Mouse (Mus musculus) lung, embryonic 15.5 days (tissue): ENCODE results near the gene Efna3. TPM values are rescaled to one million over a fixed set of nuclear protein-coding genes. Genes with fewer than 3 reads are reported as not detected.

ENCODE experiments used
- ATAC-seq: fragments of 200-750 bp; cut with Nextera tagmentation; 2 replicates; pipeline ENCODE4 v1.8.0; 2017; ENCODE audit warnings: moderate number of reproducible peaks, borderline replicate concordance; ENCODE audit not compliant: low FRiP score, low TSS enrichment; ENCODE audit errors: extremely low read depth
- H3K27ac ChIP-seq: fragments of 300-500 bp; sonication (generic); 2 replicates; pipeline ENCODE4 v1.5.1; 2015; ENCODE audit warnings: moderate library complexity, mild to moderate bottlenecking, inconsistent platforms
- H3K27me3 ChIP-seq: fragments of 300-500 bp; sonication (generic); 2 replicates; pipeline ENCODE4 v1.6.1; 2015; ENCODE audit warnings: inconsistent platforms
- H3K36me3 ChIP-seq: fragments of 300-500 bp; sonication (generic); 2 replicates; pipeline ENCODE4 v1.6.1; 2015; ENCODE audit warnings: inconsistent platforms
- H3K4me1 ChIP-seq: fragments of 300-500 bp; sonication (generic); 2 replicates; pipeline ENCODE4 v1.6.1; 2015; ENCODE audit warnings: inconsistent platforms
- H3K4me2 ChIP-seq: fragments of 300-500 bp; sonication (generic); 2 replicates; pipeline ENCODE4 v1.6.1; 2015; ENCODE audit warnings: inconsistent platforms, mild to moderate bottlenecking, moderate library complexity
- H3K4me3 ChIP-seq: fragments of 300-500 bp; sonication (generic); 2 replicates; pipeline ENCODE4 v1.5.1; 2015; ENCODE audit warnings: mild to moderate bottlenecking, inconsistent platforms
- H3K9ac ChIP-seq: fragments of 300-500 bp; sonication (generic); 2 replicates; pipeline ENCODE4 v1.6.1; 2015; ENCODE audit warnings: inconsistent platforms
- H3K9me3 ChIP-seq: fragments of 300-500 bp; sonication (generic); 2 replicates; pipeline ENCODE4 v1.6.1; 2016; ENCODE audit warnings: inconsistent platforms
- WGBS: fragments of 180-500 bp; shearing (Covaris S2); methylation state at CpG from one replicate; pipeline ENCODE4 v1.1.7; 2015; 5-methylcytosine and 5-hydroxymethylcytosine counted together
- polyA plus RNA-seq: library from polyadenylated mRNA; unstranded; fragments of >200 nt; fragmentation: Nextera tagmentation; extraction: Ambion mirVana; gene quantifications from 2 replicates; pipeline ENCODE4 v1.2.1, GENCODE M21; 2015

Efna3 gene
- polyA plus RNA-seq, 1 experiment from 2014 or later: 5.8 TPM

DNA sequence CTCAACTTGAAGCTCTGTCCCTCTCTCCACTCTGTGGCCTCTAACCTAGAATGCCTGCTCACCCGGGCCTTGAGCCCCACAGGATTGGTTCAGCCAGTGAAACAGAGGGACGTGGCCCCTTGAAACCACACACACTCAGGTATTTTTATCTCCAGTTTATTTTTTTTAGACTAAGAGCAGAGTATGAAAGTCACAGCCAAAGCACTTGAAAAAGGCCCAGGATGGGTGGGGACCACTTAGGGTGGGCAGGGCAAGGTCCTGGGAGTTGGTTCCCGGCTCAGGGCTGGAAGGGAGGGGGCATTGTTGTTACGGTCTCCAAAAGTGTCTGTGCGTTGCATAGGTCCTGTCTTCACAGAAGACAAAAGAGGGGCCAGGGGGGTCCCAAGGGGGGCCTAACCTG, 8.4 kb downstream of the Efna3 start:
- Histone ChIP-seq H3K27ac (peak overlapping the region; percentile 86), H3K4me2 (peak overlapping the region; percentile 82), H3K36me3 (no peaks in the 10 kb centered on the region), H3K9me3 (no peaks in the 10 kb centered on the region), H3K9ac (no peak overlapping the region), H3K27me3 (peaks cover 24% of the 10 kb centered on the region), H3K4me1 (peaks cover 34% of the 10 kb centered on the region), H3K4me3 (no peak overlapping the region)
- WGBS: 40% methylated on average over 5 of the region's 5 CpGs
- peak; percentile 23 for ATAC-seq

DNA sequence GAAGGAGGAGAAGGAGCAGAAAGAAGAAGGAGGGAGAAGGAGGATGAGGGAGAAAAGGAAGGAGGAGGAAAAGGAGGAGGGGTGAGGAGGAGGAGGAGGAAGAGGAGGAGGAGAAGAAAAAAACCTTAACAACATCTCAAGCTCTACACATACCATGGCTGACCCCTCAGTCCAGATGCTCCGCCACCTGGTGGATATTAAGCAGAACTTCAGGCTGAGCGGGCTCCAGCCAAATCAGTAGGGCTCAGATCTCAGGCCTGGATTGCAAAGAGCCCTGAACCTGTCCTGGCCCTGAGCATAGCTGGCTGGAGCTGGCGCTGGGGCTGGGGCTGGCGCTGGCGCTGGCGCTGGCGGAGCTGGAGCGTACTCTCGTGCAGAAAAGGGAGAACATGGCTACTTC, 14.7 kb downstream of the Efna3 start:
- no peak overlapping the region for H3K9ac ChIP-seq
- no peak for ATAC-seq
- WGBS: 1% methylated on average over 9 of the region's 9 CpGs

DNA sequence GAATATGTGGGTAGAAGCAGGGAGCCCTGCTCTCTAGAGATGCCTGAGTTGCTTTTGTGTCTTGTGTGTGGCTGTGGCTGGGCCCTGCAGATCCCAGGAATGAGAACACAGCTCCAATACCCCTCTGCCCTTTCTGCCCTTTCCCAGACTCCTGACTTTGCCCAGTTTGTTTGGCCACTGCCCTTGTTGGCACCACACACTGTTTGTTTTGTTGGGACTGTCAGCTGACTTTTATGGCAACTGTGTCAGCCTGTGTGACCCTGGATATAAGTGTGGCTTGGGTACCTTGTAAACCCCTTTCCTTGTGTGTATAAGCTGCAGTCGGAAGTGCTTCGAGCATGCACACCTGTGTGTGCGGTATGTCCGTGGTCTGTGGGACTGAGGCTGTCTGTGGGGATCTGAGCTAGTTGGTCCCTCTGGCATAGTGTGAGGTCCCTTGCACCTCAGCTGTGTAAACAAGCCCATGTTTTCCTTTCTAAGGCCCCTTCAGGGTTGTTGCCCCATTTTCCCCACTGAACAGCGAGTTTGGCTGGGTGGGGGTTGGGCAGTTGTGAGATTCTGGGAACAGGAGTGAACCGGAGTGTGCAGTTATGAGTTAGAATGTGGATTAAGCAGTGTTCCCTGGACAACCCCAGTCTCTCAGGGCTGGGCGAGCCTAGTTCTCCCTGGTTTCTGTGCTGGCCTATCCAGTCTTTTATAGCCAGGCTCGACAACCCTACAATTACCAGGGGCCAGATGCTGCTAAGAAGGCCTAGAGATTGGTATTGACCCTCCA, 17.0 kb downstream of the Efna3 start:
- Histone ChIP-seq H3K27ac (peak overlapping the region; percentile 54), H3K27me3 (no peaks in the 10 kb centered on the region), H3K9ac (no peak overlapping the region), H3K36me3 (no peaks in the 10 kb centered on the region), H3K4me2 (no peak overlapping the region), H3K4me3 (no peak overlapping the region), H3K9me3 (no peaks in the 10 kb centered on the region), H3K4me1 (peaks cover 12% of the 10 kb centered on the region; the same call in 1 of the 2 replicates)
- 51% methylated on average over 8 of the region's 8 CpGs for WGBS
- 0 out of 2 replicates have a peak, but pooled peaks have one; percentile 35 for ATAC-seq

More for the DNA sequence above, 14.7 kb downstream of the Efna3 start:
- no peak overlapping the region for H3K4me3 ChIP-seq
- H3K9me3 ChIP-seq: no peaks in the 10 kb centered on the region
- no peaks in the 10 kb centered on the region for H3K36me3 ChIP-seq
- H3K27me3 ChIP-seq: no peaks in the 10 kb centered on the region
- H3K4me2 ChIP-seq: no peak overlapping the region
- peaks cover 12% of the 10 kb centered on the region; the same call in 1 of the 2 replicates for H3K4me1 ChIP-seq
- no peak overlapping the region for H3K27ac ChIP-seq

DNA sequence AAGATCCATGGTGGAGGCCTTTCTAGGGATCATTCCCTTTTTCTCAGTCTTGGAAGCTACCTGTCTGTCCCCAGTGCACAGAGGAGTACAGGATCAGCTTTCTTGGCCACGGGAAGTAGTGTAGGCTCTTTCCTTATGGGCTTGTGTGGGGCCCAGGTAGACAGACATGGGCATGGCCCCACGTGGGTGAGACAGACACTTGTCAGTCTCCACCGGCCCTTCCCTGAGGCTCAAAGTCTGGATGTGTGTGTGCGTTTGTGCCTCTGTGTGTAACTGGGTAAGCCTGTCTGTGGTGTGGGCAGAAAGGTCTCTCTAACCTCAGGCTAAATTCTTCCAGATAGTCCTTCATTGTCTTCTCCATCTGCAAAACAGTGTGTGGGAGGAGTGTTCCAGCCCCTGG, 17.7 kb downstream of the Efna3 start:
- WGBS: 58% methylated on average over 4 of the region's 4 CpGs
- no peak for ATAC-seq
- peak overlapping the region; percentile 54; the same call in 1 of the 2 replicates for H3K27ac ChIP-seq
- H3K4me1 ChIP-seq: peaks cover 13% of the 10 kb centered on the region
- no peaks in the 10 kb centered on the region for H3K9me3 ChIP-seq
- no peak overlapping the region for H3K4me3 ChIP-seq
- no peak overlapping the region for H3K4me2 ChIP-seq
- no peaks in the 10 kb centered on the region for H3K27me3 ChIP-seq
- H3K36me3 ChIP-seq: no peaks in the 10 kb centered on the region
- no peak overlapping the region for H3K9ac ChIP-seq

DNA sequence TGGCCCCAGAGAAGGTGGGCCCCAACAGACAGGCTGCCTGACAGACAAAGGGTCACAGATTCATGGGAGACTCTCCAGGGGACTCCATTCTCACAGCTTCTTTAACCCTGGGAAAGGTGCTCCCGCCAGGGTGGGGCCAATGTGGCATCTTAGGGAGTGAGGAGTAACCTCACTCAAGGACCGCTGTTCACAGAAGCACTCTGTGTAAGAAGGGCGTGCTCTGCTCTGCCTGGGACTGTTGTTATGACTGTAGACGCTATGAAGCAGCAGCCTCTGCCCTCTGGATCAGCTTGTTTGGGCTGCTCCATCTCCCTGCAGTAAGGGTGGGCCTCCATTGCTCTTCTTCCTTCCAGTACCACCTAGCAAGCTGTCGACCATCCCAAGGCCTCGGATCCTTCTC, 18.3 kb downstream of the Efna3 start:
- Histone ChIP-seq H3K9me3 (no peaks in the 10 kb centered on the region), H3K27ac (no peak overlapping the region), H3K4me3 (no peak overlapping the region), H3K36me3 (no peaks in the 10 kb centered on the region), H3K4me2 (no peak overlapping the region), H3K27me3 (no peaks in the 10 kb centered on the region), H3K4me1 (peaks cover 20% of the 10 kb centered on the region), H3K9ac (no peak overlapping the region)
- 44% methylated on average over 6 of the region's 6 CpGs for WGBS
- no peak for ATAC-seq

DNA sequence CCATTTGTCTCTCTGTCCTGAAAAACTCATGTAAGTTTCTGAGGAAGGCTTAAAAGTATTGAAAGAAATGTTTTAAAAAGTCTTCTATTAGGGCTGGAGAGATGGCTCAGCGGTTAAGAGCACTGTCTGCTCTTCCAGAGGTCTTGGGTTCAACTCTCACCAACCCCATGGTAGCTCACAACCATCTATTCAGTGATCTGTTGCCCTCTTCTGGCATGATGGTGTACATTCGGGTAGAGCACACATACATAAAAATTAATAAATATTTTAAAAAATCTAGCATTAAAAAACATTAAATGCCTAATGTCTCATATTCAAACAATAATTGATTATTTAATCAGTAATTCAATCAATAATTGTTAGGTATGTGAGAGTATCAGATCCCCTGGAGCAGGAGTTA, 22.3 kb downstream of the Efna3 start:
- Histone ChIP-seq H3K4me3 (no peak overlapping the region), H3K4me1 (peaks cover 19% of the 10 kb centered on the region), H3K4me2 (no peak overlapping the region), H3K9me3 (no peaks in the 10 kb centered on the region), H3K27me3 (no peaks in the 10 kb centered on the region), H3K27ac (no peak overlapping the region), H3K9ac (no peak overlapping the region), H3K36me3 (no peaks in the 10 kb centered on the region)
- 56% methylated on average over 2 of the region's 2 CpGs for WGBS
- no peak for ATAC-seq

DNA sequence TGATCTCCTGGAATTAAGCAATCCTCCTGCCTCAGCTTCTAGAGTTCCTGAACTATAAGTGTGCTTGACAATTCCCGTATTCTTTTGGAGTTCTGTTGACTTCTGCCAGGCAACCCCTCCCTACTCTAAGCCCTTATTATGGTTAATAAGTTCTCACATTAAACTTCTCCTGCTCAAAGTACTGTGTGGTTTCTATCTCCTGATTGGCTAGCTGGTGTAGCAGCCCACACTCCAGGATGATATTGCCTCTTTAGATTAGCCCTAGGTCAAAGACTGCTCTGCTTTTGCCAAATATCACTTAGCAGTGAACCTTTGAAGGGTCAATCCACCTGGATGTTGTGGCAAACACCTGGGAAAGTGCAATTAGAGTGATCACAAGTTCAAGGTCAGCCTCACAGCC, 22.7 kb downstream of the Efna3 start:
- H3K9ac ChIP-seq: 0 out of 2 replicates have a peak overlapping the region, but pooled peaks have one; percentile 14
- H3K9me3 ChIP-seq: no peaks in the 10 kb centered on the region
- H3K4me1 ChIP-seq: peaks cover 15% of the 10 kb centered on the region
- WGBS: 22% methylated on average over 1 of the region's 1 CpGs
- ATAC-seq: no peak
- H3K4me3 ChIP-seq: 0 out of 2 replicates have a peak overlapping the region, but pooled peaks have one; percentile 25
- H3K27ac ChIP-seq: no peak overlapping the region
- no peaks in the 10 kb centered on the region for H3K27me3 ChIP-seq
- peak overlapping the region; percentile 58 for H3K4me2 ChIP-seq
- no peaks in the 10 kb centered on the region for H3K36me3 ChIP-seq

DNA sequence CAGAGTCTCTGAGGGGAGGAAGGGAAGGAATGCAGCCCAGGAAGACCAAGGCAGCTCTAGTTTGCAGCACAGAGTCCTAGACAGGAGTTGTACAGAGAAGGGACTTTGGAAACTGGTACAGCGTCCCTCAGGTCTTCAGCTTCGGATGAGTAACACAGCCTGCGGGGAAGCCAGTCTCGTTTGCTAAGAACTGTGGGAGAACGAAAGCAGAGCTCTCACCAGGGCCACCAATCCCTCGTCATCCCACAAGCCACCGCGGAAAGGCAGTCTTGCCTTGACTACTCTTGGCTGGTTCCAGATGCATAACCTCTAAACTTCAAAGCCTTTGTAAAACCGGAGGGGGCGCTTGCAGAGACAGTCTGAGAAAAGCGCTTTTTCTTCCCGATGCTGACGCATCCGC, 23.3 kb downstream of the Efna3 start:
- 2% methylated on average over 14 of the region's 14 CpGs for WGBS
- peak; percentile 27; the same call in 1 of the 2 replicates for ATAC-seq
- no peaks in the 10 kb centered on the region for H3K9me3 ChIP-seq

DNA sequence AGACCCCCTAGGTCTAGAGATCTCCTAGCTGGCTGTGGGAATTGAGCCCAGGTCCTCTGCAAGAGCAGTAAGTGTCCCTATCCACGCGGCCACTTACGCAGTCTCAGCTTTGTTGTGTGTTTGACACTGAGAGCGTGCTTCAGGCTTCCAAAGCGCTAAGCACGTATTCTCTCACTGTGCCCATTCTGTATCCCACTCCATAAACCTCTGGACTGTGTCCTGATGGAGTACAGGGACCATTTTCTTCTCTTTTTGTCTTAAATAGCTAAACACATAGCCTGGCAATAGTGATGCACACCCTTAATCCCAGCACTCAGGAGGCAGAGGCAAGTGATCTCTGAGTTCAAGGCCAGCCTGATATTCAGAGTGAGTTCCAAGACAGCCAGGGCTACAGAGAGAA, 23.9 kb downstream of the Efna3 start:
- Histone ChIP-seq H3K4me2 (0 out of 2 replicates have a peak overlapping the region, but pooled peaks have one; percentile 58), H3K36me3 (no peaks in the 10 kb centered on the region), H3K9me3 (no peaks in the 10 kb centered on the region), H3K4me1 (peaks cover 11% of the 10 kb centered on the region), H3K27ac (no peak overlapping the region), H3K9ac (no peak overlapping the region), H3K27me3 (no peaks in the 10 kb centered on the region), H3K4me3 (no peak overlapping the region)
- no peak for ATAC-seq
- WGBS: 82% methylated on average over 6 of the region's 6 CpGs

More for the DNA sequence above, 23.3 kb downstream of the Efna3 start:
- Histone ChIP-seq H3K27ac (no peak overlapping the region), H3K36me3 (no peaks in the 10 kb centered on the region), H3K9ac (0 out of 2 replicates have a peak overlapping the region, but pooled peaks have one; percentile 14), H3K4me1 (peaks cover 14% of the 10 kb centered on the region), H3K27me3 (no peaks in the 10 kb centered on the region), H3K4me3 (peak overlapping the region; percentile 25), H3K4me2 (peak overlapping the region; percentile 58)

DNA sequence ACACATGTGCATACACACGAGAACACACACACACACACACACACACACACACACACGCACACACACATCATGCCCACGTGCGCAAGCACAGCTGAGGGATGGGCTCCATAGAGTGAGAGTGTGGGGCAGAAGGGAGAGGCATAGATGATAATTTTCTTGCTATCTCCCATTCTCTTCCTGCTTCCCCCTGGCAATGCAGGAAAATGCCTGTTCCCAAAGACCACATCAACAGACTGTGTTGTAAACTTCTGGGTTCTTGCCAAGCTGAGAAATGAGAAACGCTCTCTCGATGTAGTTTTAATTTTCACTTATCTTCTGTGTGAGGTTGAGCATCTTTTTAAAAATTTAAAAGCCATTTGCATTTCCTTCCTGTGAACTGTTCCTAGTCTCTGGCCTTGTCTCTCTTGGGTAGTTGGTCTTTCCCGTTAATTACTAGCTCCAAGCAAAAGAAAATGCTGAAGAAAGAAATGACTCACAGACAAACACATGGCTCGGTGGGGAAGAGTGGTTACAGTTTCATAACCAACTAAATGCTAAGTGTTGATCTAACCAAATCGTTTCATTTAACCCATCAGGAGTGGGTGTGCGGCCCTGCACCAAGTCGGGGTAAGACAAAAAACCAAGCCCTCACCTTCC, 25.9 kb downstream of the Efna3 start:
- H3K4me1 ChIP-seq: peaks cover 11% of the 10 kb centered on the region
- no peak for ATAC-seq
- no peaks in the 10 kb centered on the region for H3K36me3 ChIP-seq
- H3K4me3 ChIP-seq: no peak overlapping the region
- H3K27ac ChIP-seq: no peak overlapping the region
- no peak overlapping the region for H3K9ac ChIP-seq
- no peaks in the 10 kb centered on the region for H3K9me3 ChIP-seq
- H3K27me3 ChIP-seq: no peaks in the 10 kb centered on the region
- H3K4me2 ChIP-seq: no peak overlapping the region
- WGBS: 67% methylated on average over 11 of the region's 11 CpGs

DNA sequence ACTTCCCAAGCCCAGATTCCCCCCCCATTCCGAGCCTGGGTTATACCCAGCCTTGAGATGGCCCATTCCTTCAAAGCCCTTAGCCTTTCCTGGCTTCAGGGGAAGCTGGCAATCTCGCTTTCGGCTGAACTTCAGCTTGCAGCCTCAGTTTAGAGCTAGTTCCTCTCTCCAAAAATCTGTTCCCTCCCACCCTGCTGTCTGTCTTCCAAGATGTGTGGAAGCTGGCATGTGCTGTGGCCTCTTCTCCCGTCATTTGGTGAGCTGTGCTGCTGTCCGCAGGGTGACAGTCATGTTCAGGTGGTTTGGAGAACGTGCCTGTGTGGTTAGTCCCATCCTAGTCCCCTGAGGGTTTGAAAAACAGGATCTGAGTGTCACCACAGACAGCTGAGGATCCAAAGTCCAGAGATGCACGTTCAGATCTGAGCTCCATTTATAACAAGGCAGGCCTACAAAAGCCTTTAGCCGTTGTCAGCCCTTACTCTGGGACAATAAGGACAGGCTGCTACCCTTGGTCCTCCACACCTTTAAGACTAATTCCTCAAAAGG, 27.0 kb downstream of the Efna3 start:
- Histone ChIP-seq H3K36me3 (no peaks in the 10 kb centered on the region), H3K4me3 (no peak overlapping the region), H3K27ac (no peak overlapping the region), H3K9ac (no peak overlapping the region), H3K4me2 (no peak overlapping the region), H3K27me3 (no peaks in the 10 kb centered on the region), H3K9me3 (no peaks in the 10 kb centered on the region), H3K4me1 (peaks cover 11% of the 10 kb centered on the region)
- no peak for ATAC-seq
- WGBS: 77% methylated on average over 8 of the region's 8 CpGs

DNA sequence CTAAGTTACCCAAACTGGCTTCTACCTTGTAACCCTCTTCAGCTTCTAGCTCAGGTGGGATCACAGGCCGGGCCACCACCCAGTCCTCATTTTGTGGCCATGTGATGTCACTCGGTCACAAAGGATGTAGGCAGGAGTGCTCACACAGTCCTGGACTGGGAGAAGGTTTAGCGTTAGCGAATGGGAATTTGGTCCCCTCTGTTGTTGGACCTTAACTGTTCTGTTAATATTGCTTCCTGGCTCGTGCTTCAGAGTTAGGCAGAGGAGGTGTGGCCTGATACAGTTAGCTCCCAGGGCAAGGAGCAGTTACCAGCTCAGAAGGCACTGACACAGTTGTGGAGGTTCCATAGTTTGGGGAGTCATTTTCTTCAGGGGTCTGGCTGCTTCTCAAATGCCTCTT, 28.6 kb downstream of the Efna3 start:
- H3K27ac ChIP-seq: no peak overlapping the region
- 72% methylated on average over 5 of the region's 5 CpGs for WGBS

More for the DNA sequence above, 28.6 kb downstream of the Efna3 start:
- ATAC-seq: no peak
- Histone ChIP-seq H3K4me1 (peaks cover under 1% of the 10 kb centered on the region), H3K9me3 (no peaks in the 10 kb centered on the region), H3K27me3 (no peaks in the 10 kb centered on the region), H3K4me2 (no peak overlapping the region), H3K9ac (no peak overlapping the region), H3K36me3 (no peaks in the 10 kb centered on the region), H3K4me3 (no peak overlapping the region)
